Mouse (Mus musculus): Measurements from ENCODE around the gene Klhl30. TPM values are rescaled to one million over a fixed set of nuclear protein-coding genes. Genes with fewer than 3 reads are reported as not detected.

The Klhl30 gene
- total RNA-seq (2021), result under 1 TPM in 1 of 2 experiments, not detected in 1; 0.29 TPM

- intact Hi-C loops (cut with DNase I), result no loop called here
- DNase-seq (ENCODE audit: low spot score in 2 of 2), result no peak
Measured at GRCm38 (mm10) chr1:91350841-91351240, at the start of gene Klhl30. Klhl30 (plus strand) TSS chr1:91351016.

GRCm38 (mm10) chr1:91301206-91301920, 49.5 kb upstream of the Klhl30 start:
- intact Hi-C loops (cut with DNase I), result no loop called here
- DNase-seq (ENCODE audit: low spot score in 2 of 2), result no peak

- no peak for DNase-seq (ENCODE audit: low spot score in 2 of 2)
- intact Hi-C loops (cut with DNase I), result no loop called here
Measured at GRCm38 (mm10) chr1:91302021-91302420, 48.8 kb upstream of the Klhl30 start.

- DNase-seq (ENCODE audit: low spot score in 2 of 2), result no peak
- intact Hi-C loops (cut with DNase I), result no loop called here
Measured at GRCm38 (mm10) chr1:91304621-91305020, 46.2 kb upstream of the Klhl30 start.

GRCm38 (mm10) chr1:91309366-91310085, 41.3 kb upstream of the Klhl30 start:
- DNase-seq (ENCODE audit: low spot score in 2 of 2), result no peak
- intact Hi-C loops (cut with DNase I), result no loop called here

GRCm38 (mm10) chr1:91312273-91312672, 38.5 kb upstream of the Klhl30 start:
- intact Hi-C loops (cut with DNase I), result no loop called here
- no peak for DNase-seq (ENCODE audit: low spot score in 2 of 2)

- DNase-seq (ENCODE audit: low spot score in 2 of 2), result no peak
- intact Hi-C loops (cut with DNase I), result no loop called here
Measured at GRCm38 (mm10) chr1:91313251-91313650, 37.6 kb upstream of the Klhl30 start.

GRCm38 (mm10) chr1:91317656-91318055, 33.2 kb upstream of the Klhl30 start:
- intact Hi-C loops (cut with DNase I), result no loop called here
- no peak for DNase-seq (ENCODE audit: low spot score in 2 of 2)

GRCm38 (mm10) chr1:91321760-91322438, 28.9 kb upstream of the Klhl30 start, which contains the start of gene Espnl:
Espnl (plus strand) TSS chr1:91322075.
- intact Hi-C loops (cut with DNase I), result no loop called here
- DNase-seq (ENCODE audit: low spot score in 2 of 2), result no peak

- intact Hi-C loops (cut with DNase I), result no loop called here
- DNase-seq (ENCODE audit: low spot score in 2 of 2), result no peak
Measured at GRCm38 (mm10) chr1:91324646-91325045, 26.2 kb upstream of the Klhl30 start.

GRCm38 (mm10) chr1:91325488-91326042, 25.3 kb upstream of the Klhl30 start:
- intact Hi-C loops (cut with DNase I), result no loop called here
- DNase-seq (ENCODE audit: low spot score in 2 of 2), result no peak

GRCm38 (mm10) chr1:91332102-91332501, 18.7 kb upstream of the Klhl30 start:
- intact Hi-C loops (cut with DNase I), result no loop called here
- DNase-seq (ENCODE audit: low spot score in 2 of 2), result peak; percentile 35 to 56

- no peak for DNase-seq (ENCODE audit: low spot score in 2 of 2)
- intact Hi-C loops (cut with DNase I), result no loop called here
Measured at GRCm38 (mm10) chr1:91333582-91333981, 17.2 kb upstream of the Klhl30 start.

GRCm38 (mm10) chr1:91337355-91337754, 13.5 kb upstream of the Klhl30 start:
- intact Hi-C loops (cut with DNase I), result no loop called here
- no peak for DNase-seq (ENCODE audit: low spot score in 2 of 2)

- DNase-seq (ENCODE audit: low spot score in 2 of 2), result peak; percentile 18 to 38
- intact Hi-C loops (cut with DNase I), result loop anchor here (10.0 kb wide), 1 partner anchor 419 kb away; no protein-coding TSS in a partner anchor
Measured at GRCm38 (mm10) chr1:91344001-91344400, 6.8 kb upstream of the Klhl30 start.

GRCm38 (mm10) chr1:91344921-91345685, 5.7 kb upstream of the Klhl30 start:
- intact Hi-C loops (cut with DNase I), result loop anchor here (5.0 to 10.0 kb wide), 2 partner anchors 168 to 420 kb away; partner anchors contain the start of gene Ramp1
- peak; percentile 27 for DNase-seq (ENCODE audit: low spot score in 2 of 2)

GRCm38 (mm10) chr1:91346892-91347291, 3.9 kb upstream of the Klhl30 start:
- intact Hi-C loops (cut with DNase I), result loop anchor here (5.0 to 10.0 kb wide), 2 partner anchors 170 to 422 kb away; partner anchors contain the start of gene Ramp1

GRCm38 (mm10) chr1:91351249-91351648, 433 bp downstream of the Klhl30 start:
- intact Hi-C loops (cut with DNase I), result no loop called here
- no peak for DNase-seq (ENCODE audit: low spot score in 2 of 2)

More at GRCm38 (mm10) chr1:91346892-91347291, 3.9 kb upstream of the Klhl30 start:
- DNase-seq (ENCODE audit: low spot score in 2 of 2), result peak; percentile 51 to 53

GRCm38 (mm10) chr1:91352277-91352676, 1.5 kb downstream of the Klhl30 start:
- DNase-seq (ENCODE audit: low spot score in 2 of 2), result peak in 1 of 2 experiments; percentile 15
- intact Hi-C loops (cut with DNase I), result no loop called here

Data from left cerebral cortex, postnatal 36 days (tissue).